Mouse (Mus musculus): ENCODE measurements around the gene Ccdc88a. TPM values are rescaled to one million over a fixed set of nuclear protein-coding genes. Genes with fewer than 3 reads are reported as not detected.
"Not testable (repeated sequence)": the region's sequence is repeated elsewhere in the genome, so short reads cannot be mapped to it uniquely, and the experiment has no call there.

Ccdc88a gene
- total RNA-seq, 2 experiments from 2014 or later = 14.1 to 19.7 TPM

GRCm38 (mm10) chr11:29474676-29475075, 101.2 kb downstream of the Ccdc88a start:
- DNase-seq = no peak

- DNase-seq = no peak
Measured at GRCm38 (mm10) chr11:29493135-29493534, 119.7 kb downstream of the Ccdc88a start.

DNA sequence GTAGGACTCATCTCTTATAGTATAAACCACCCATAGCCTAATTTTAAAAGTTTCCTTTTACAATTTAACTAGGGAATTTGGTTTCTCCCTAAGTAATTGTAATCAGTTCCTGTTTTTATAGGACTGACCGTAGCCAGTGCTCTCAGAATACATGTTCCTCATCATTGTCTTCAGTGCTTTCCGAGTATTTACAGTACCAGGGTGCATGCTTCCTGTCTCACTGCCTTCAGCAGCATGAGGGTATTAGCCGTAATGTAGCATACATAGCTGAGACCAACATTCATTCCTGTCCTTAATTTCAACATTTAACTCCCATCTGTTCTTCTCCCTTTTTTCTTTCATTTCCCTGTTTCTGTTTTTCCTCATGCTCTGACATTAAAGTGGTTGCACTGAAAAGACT, 123.5 kb downstream of the Ccdc88a start:
- no peak for DNase-seq

DNA sequence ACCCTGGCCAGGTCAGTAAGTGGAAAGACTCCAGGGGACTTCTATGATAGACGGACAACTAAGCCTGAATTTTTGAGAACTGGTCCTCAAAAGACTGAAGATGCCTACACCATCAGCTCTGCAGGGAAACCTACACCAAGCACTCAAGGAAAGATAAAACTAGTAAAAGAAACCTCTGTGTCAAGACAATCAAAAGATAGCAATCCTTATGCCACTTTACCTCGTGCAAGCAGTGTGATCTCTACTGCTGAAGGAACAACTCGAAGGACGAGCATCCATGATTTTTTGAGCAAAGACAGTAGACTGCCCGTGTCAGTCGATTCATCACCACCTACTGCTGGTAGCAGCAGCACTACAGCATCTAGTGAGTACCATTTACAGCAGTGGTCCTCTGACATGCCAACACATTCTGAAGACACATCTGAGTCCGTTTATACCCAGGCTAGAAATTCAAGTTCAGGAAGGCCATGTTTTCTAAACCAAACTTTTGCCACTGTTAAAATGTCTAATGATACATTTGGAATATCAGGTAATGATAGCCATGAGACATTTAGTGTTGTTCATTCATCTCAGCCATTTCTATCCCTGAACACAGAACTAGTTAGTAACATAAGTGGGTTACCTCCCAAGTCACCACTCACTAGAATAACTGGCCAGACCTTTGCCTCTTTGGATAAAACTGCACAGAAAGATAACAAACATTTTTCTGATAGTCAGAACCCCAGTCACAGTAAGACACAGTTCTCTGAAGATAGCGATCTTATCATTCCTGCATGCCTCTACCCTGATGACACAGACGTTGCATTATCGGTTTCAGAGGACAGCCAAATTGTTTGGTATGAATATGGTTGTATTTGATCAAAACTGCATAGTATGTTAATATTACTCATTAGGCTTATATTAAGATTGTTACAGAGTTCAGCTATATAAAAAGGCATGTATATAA, 130.8 kb downstream of the Ccdc88a start:
- no peak for DNase-seq

DNA sequence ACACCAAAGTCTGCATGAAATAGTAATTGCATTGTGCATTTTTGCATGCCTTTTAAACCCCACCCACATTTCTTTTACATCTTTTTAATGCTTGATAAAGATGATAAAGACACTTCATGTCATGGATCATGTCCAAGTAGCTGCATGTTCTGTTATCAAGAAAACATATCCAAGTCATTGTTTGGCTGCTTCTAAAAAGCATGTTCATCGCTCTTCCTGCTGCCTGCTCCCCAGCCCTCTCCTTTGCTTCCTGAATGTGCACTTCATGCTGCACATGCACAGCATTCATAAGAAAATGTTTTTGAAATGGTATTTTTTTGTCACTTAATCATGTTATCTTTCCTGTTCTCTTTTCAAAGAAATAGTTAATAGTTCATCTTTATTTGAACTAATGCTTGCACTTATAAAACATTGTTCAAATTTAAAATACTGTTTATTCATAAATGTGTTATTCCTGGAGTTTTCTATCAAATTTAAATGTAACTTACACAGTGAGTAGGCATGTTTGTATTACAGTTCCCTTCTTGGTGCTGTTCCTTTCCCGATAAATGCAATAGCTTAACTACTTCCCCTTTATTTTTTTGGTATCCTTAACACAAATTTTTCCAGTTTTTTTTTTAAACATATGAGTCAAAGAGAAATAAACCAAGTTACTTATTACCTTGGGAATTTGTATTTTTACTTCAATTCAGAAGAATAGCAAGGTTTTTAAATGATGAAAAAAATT, 131.6 kb downstream of the Ccdc88a start:
- DNase-seq = no peak

- DNase-seq = no peak
Measured at GRCm38 (mm10) chr11:29509421-29509820, 136.0 kb downstream of the Ccdc88a start.

DNA sequence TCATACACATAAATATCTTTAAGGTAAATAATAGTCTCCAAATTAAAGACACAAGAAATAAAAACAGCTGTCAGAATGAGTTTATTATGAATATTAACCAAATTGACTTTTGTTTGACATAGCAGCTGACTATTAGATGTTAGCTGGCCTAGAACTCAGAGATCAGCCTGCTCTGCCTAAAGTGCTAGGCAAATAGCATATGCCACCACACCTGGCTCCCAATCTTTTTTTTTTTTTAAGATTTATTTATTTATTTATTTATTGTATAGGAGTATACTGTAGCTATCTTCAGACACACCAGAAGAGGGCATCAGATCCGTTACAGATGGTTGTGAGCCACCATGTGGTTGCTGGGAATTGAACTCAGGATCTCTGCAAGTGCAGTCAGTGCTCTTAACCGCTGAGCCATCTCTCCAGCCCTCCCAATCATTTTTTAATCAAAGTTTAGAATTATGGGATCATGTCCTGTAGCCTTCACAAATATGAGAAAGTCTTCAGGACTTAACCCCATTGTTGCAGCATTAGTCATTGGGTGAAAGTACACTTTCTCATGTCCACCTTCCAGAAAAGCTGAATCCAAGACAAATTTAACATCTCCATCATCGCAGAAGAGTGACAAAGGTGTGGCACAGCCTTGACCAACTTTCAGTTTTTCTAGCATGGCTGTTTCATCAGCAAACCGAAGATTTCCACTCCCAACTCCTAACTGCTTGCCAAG, 139.5 kb downstream of the Ccdc88a start:
- no peak for DNase-seq

DNA sequence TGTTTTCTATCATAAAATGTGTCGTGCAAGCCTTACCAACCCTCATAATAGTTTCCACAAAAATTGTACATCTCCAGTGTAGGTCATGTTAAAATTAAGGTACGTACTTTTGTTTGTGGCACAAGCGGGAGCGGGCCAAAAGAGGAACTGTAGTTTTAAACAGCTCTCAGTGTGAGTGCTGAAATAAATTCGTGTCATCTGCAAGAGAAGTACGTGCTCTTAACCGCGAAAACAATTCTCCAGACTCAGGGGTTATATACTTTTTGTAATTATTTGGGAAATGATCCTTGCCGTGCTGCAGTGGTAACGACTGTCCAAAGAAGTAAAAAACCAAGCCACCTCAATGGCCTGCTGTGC, 140.8 kb downstream of the Ccdc88a start:
- DNase-seq = no peak

DNA sequence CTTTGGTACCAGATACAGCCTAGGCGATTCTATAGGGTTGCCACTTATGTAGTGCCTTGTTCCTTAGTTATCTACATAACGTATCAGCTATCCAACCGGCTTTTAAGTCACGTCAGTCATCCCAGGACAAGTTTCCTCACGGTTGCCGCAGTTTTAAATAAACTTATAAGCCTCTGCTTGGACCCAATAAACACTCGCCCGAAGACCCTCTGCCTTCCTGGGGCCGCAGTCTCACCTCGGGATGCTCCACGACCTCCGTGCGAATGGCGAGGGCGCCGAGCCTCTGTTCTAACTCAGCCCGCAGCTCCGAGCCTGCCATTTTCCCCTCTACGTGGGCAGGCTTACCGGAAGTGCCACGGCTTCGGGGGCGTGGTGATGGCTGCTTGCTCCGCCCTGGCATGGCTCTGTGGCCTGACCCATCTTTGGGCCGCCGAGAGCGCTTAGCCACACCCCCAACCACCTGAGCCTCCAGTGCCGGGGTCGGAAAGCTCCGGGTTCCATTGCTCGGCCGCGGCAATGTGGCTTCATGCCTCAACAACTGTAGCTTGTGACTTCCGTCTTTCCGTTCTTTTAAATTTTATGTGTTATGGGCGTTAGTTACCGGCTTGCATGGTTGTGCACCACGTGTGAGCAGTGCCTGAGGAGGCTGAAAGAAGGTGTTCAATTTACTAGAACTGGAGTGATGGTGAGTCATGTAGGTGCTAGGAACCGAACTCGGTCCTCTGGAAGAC, 141.4 kb downstream of the Ccdc88a start, which contains the start of gene Prorsd1:
Prorsd1 (minus strand) TSS at position 352 of the 731 bp plus-strand sequence.
- peak; percentile 89 for DNase-seq

DNA sequence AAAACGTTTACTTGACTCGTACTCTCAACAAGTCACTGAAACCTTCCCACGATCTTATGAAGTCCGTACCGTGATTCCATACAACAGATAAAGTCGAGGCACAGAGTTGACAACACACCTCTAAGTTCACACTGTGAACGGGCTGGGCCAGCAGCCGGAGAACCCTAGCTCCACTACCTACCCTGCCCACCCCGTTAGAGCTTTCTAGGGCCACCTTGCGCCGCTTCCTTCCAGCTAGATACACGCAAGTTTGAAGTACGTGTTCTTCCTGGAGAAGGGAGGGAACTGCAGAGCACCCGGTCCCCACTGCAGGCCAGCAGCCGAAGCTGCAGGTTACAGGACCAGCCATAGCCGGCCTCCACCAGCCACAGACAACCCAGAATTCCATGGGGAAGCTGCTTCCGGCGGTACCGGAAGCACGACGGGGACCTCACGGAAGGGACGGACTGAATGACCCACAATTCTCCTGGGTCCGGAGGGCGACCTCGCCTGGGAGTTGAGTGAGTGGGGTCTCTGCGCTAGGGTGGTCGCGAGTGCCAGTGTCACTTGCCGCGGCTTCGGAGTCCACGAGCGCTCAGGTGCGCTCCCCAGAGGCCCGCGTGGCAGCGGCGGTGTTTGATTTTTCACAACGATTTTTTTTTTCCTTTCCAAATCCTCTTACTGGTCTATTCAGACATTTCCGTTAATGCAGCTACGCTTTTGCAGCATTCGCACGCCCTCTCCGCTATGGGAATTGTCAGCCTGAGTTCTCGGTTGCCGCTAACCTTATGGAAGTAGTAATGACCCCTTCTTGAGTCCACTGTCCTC, 152.7 kb downstream of the Ccdc88a start, which contains the start of gene Mtif2:
Mtif2 (plus strand) TSS at position 421 of the 807 bp plus-strand sequence.
- DNase-seq = peak; percentile 75

- no peak for DNase-seq
Measured at GRCm38 (mm10) chr11:29538201-29538600, 164.7 kb downstream of the Ccdc88a start.

- DNase-seq = no peak
Measured at GRCm38 (mm10) chr11:29544225-29544945, 170.9 kb downstream of the Ccdc88a start.

DNA sequence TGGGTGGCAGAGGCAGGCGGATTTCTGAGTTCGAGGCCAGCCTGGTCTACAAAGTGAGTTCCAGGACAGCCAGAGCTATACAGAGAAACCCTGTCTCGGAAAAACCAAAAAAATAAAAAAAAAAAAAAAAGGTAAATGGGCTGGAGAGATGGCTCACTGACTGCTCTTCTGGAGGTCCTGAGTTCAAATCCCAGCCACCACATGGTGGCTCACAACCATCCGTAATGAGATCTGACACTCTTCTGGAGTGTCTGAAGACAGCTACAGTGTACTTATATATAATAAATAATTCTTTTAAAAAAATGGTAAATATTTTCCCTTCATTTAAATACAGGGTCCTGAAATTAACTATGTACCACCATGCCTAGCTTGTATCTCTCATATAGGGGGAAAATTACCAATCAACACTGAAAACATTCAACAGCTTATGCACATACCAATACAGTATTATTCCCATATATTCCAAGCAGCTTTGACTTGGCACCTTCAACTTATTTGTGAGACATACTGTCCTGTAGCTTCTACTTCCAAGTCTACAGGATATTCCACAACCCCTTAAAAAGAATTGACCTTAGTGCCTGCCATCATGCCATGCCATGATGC, 171.8 kb downstream of the Ccdc88a start:
- not testable (repeated sequence) for DNase-seq

- DNase-seq = not testable (repeated sequence)
Measured at GRCm38 (mm10) chr11:29546297-29546696, 172.8 kb downstream of the Ccdc88a start.

- no peak for DNase-seq
Measured at GRCm38 (mm10) chr11:29546762-29547161, 173.3 kb downstream of the Ccdc88a start.

DNA sequence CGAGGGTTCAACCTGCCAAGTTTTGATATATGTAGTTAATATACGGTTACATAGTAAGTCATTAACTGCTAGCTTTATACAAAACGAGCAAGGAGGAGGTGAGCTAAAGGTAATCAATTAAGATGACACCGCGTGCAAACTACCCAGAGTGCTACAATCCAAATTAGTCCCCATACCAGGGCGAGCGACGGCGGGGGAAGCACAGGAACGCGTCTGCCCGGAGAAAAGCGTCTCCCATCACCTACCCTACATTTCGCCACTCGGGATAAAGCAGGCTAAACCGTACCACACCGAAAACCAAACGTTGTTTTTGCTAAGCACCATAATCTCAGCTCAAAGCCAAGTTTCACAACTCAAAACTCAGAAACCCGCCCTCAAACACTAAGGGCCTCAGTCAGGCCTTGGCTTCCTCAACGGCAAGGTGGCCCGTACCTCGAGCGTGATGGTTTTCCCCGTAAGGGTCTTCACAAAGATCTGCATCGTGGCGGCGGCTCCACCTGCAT, 173.8 kb downstream of the Ccdc88a start:
- no peak for DNase-seq

- peak; percentile 96 for DNase-seq
Measured at GRCm38 (mm10) chr11:29547752-29548503, 174.5 kb downstream of the Ccdc88a start, which contains the start of the genes Clhc1 and Rps27a. Gene Clhc1 (plus strand): TSS chr11:29547950. Gene Rps27a (minus strand): TSS chr11:29548109.

Measured in gastrocnemius, postnatal 10 days (tissue).